Mouse (Mus musculus) heart, postnatal 14 days (tissue): ENCODE results near the gene Dscam. TPM values are rescaled to one million over a fixed set of nuclear protein-coding genes. Genes with fewer than 3 reads are reported as not detected.

Experiments used
- DNase-seq, 2 experiments: peaks; one replicate each; pipeline ENCODE4 v3.0.0; 2021 to 2022
- intact Hi-C: fragments of 180-260 bp; cut with DNase I; formaldehyde crosslinking; loops from one replicate; pipeline ENCODE4 v1.15.1; 2025
- total RNA-seq, 2 experiments: library from RNA; stranded (reverse); gene quantifications; 2 replicates each; pipeline ENCODE4 v1.2.3; 2021

Dscam gene
- total RNA-seq, 2 experiments from 2014 or later: 0.05 TPM; not detected in 1

GRCm38 (mm10) chr16:96625468-96625867 is 545.1 kb downstream of the Dscam start:
- intact Hi-C loops: no loop called here

GRCm38 (mm10) chr16:96624570-96625411 is 545.8 kb downstream of the Dscam start:
- DNase-seq: no peak
- intact Hi-C loops: no loop called here

More at GRCm38 (mm10) chr16:96625468-96625867, 545.1 kb downstream of the Dscam start:
- no peak for DNase-seq

DNA sequence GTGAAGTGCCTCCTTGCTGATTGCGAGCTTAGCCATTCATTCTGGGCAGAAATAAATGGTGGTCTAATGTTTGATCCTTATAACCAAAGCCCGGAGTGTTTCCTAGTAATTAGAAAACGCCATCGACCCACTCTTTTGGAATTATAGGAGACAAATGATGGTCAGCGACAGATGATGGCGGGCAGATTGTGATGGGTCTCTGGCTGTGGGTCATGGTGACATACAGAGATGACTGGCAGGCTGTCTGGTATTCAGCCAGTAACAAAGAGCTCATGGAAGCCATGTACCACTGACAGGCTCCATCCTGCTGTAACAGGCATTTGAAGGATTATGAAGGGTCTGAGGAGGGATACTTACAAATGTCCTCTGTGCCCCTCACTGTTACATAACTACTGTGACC is 549.7 kb downstream of the Dscam start:
- intact Hi-C loops: no loop called here
- DNase-seq: no peak

DNA sequence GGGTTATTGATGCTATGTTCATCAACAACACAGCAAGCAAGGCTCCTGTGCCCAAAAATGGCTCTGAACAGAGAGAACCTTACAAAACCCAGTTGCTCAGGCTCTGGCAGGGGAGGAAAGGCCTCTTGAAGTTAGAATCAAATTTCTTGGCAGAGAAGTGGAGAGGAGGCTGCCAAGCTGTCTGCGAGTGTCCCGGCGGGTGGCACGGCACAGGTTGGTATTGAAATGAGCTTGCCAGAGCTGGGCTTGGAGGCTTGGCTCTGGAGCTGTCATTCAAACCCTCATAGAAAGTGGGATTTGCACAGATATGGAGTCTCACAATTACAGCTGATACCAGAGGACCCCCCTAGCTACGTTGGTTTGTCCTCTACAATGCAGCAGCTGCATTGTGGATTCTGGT is 550.1 kb downstream of the Dscam start:
- DNase-seq: peak; percentile 45 to 68
- intact Hi-C loops: no loop called here

- intact Hi-C loops: no loop called here
- no peak for DNase-seq
Measured at GRCm38 (mm10) chr16:96617772-96618171, 552.8 kb downstream of the Dscam start.

DNA sequence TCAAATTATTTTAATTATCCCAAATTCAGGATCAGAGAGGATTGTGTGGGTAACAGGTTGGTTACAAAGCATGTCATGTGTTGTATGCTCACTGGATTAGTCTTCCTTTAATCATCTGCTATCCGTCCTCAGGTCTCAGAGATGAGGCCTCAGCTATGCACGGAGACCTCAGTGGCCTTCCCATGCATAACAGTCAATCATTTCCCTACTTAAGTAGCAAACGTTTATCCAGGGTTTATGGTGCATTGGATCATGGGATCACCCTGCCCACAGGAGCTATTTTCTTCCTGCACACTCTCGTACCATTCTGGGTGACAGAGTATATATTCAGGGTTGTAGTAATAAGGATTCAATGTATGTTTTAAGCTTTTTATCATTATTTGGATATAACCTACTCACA is 557.3 kb downstream of the Dscam start:
- DNase-seq: no peak
- intact Hi-C loops: loop anchor here (5.0 kb wide), 1 partner anchor 81 kb away; no protein-coding TSS in a partner anchor

GRCm38 (mm10) chr16:96610806-96611205 is 559.7 kb downstream of the Dscam start:
- intact Hi-C loops: loop anchor here (1.0 to 5.0 kb wide), 2 partner anchors 79 to 144 kb away; partner anchors contain the start of gene Pcp4
- DNase-seq: peak; percentile 41 to 71

- intact Hi-C loops: no loop called here
- DNase-seq: no peak
Measured at GRCm38 (mm10) chr16:96602206-96602605, 568.3 kb downstream of the Dscam start.

DNA sequence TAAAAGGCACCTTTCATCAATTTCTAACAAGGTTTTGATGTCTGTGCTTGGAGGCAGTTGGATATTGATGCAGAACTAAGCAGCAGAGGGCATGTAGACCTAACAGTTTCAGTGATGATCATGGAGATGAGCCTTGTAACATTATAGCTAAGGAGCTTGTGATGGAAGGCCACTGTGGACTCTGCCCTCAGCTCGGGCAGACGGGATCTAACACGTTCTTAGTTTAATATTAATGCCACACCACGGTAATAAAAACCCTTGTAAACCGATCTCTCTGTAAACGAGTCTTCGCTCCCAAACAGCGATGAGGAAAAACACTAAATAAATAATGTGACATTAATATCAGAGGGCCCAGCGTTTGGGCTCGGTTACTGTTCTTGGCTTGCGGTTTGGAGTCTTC is 569.8 kb downstream of the Dscam start:
- DNase-seq: no peak
- intact Hi-C loops: no loop called here

DNA sequence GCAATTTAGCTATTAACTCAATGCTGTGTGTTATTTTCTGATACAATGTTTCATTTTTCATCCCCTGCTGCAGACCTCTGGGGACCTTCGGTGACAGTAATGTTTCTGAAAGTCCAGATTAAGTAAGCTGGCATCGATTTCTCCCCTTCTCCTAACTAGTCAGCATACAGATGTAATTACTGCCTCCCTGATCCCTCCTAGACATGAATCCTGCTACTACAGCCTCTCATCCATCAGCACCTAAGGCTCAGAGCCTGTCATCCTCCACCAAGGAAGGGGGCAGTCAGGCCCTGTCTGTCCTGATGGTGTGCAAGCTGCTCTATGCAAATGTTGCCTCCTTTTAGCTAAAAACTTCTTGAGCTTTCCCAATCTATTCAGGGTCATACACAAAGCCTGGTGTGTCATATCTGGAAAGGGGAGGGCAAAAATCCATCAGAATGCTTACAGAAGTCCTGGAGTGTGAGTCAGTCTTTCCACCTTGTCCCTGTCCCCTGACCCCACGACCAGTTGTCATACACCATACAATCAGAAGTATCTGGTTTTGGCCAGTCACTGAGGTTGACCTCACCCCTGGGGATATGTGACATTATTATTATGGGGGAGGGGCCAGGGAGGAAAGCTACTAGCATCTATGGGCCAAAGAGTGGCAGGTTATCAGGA is 571.0 kb downstream of the Dscam start:
- DNase-seq: no peak
- intact Hi-C loops: no loop called here

GRCm38 (mm10) chr16:96575841-96576240 is 594.7 kb downstream of the Dscam start:
- intact Hi-C loops: no loop called here
- no peak for DNase-seq

DNA sequence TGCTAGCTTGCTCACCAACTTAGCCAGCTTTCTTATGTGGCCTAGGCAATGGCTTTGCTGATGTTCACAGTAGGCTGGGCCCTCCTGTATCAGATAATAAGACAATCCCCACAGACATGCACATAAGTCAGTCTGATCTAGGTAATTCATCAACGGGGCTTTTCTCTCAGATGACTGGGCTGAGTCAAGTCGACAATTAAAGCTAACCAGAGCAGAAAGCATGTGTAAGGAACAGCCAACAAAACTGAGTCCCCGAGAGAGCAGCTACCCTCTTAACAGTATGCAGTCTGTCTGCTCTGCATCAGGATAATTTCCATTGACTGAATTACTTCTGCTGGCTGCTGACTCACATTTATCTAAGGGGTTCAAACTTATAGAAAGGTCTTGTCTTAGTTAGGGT is 603.1 kb downstream of the Dscam start:
- DNase-seq: no peak
- intact Hi-C loops: no loop called here

GRCm38 (mm10) chr16:96563350-96564257 is 606.9 kb downstream of the Dscam start:
- no peak for DNase-seq
- intact Hi-C loops: no loop called here

- intact Hi-C loops: no loop called here
- DNase-seq: no peak
Measured at GRCm38 (mm10) chr16:96559796-96560195, 610.8 kb downstream of the Dscam start.

GRCm38 (mm10) chr16:96558341-96558740 is 612.2 kb downstream of the Dscam start:
- intact Hi-C loops: no loop called here
- DNase-seq: no peak

DNA sequence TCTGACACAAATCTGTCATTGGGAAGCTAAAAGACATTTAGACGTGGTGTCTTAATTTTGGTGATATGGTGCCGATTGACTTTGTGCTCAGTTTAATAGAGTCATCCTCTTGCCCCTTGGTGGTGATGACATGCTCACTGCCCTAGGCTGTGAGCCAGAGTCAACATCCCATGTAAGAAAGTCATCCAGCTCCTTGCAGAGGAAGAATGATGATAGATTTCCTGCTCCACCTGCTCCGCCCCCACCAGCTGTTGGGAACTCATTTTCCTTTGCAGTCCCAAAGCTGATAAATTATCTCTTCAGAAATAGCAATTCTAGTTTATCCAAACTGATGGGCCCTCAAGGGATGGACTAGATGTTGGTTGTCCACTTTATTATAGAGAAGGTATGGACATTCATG is 613.9 kb downstream of the Dscam start:
- DNase-seq: no peak

GRCm38 (mm10) chr16:96555412-96555811 is 615.1 kb downstream of the Dscam start:
- intact Hi-C loops: no loop called here
- no peak for DNase-seq

More for the DNA sequence above, 613.9 kb downstream of the Dscam start:
- intact Hi-C loops: no loop called here

DNA sequence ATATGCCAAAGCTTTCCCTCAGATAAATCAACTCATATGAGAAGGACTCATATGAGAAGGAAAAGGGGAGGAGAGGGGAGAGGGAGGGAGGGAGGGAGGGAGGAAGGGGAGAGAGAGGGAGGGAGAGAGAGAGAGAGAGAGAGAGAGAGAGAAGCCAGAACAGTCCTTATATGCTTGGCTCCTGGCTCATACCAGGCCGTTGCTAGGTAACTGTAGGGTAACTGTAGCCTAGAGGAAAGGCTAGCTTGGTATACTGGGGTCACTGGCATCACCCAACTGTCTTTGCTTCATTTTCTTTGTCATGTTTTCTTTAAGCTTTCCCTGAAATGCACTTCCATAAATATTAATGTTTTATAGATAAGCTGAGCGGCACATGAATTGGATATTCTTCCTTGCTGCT is 617.9 kb downstream of the Dscam start:
- intact Hi-C loops: no loop called here
- no peak for DNase-seq

DNA sequence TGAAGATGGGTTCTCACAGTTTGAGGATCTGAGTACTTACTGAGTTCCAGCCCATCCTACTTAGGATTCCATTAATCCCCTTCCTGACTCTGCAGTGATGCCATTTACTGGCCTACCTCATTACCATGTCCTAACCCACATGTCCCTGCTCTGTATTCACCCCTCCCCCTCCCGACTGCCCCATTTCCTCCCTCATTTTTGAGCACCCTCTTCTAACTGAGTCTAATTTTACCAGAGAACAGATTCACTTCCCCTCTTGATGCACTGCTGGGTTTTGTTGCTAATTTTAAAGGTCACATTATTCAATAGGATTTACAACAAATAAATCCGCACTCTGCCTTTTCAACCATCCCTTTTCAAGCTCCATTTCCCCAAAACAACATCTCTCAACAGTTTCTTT is 629.5 kb downstream of the Dscam start:
- intact Hi-C loops: no loop called here
- no peak for DNase-seq
